Mouse (Mus musculus): ENCODE data around the gene Gm14214. TPM values are rescaled to one million over a fixed set of nuclear protein-coding genes. Genes with fewer than 3 reads are reported as not detected.

Gm14214 gene
- total and polyA plus RNA-seq, 3 experiments = 0.17 TPM; not detected in 2

DNA sequence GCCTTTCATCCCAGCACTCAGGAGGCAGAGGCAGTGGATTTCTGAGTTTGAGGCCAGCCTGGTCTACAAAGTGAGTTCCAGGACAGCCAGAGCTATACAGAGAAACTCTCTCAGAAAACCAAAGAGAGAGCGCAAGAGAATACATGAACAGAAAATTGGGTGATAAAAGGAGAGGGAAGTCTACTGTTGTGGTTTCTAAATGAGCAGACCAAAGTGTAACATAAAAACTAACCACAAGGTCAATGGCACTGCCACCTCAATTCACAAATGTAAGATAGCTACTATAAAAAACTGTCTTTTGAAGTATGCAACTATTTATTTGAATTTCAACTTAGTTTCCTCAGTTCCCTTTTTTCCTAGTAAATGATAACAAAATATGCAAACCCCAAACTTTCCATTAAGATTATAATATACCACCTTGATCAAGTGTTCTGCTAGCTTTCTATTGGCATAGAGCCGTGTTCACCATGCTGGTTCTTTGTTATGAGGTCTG is 15.7 kb downstream of the Gm14214 start (continued):
- TF ChIP-seq USF1 (IDR thresholded peaks at IDR 0.05; ENCODE audit: low read depth, low read length) = no peak
- no peak for TF ChIP-seq TBP (IDR thresholded peaks at IDR 0.05; ENCODE audit: low read depth, low read length)
- TF ChIP-seq UBTF (IDR thresholded peaks at IDR 0.05; ENCODE audit: borderline replicate concordance, insufficient read depth, low read depth, low read length) = no peak

DNA sequence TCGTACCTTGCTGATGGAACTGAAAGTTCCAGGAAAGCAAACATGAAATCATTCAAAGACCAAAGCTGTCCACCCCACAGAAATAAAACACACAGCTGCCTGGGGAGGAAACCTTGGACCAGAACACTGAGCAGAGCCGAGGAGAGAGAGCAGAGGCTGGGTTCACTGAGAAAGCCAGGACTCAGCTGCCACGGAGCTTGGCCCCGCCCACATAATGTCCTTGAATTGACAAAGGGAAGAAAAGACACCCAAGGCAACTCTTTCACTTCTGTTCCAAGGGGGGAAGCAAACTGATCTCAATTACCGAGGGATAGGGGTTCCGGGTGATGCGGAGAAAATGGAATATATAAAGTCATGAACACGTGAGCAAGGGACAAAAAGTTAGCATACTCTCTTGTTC is 17.9 kb downstream of the Gm14214 start:
- Histone ChIP-seq H3K9ac (ENCODE audit: control insufficient read depth, low read depth, low read length, poor library complexity, severe bottlenecking) (no peak overlapping the region), H3K27me3 (ENCODE audit: control insufficient read depth in 1 of 2, insufficient read depth in 2 of 2, low read length in 2 of 2) (no peaks in the 10 kb centered on the region), H3K79me2 (ENCODE audit: control insufficient read depth, insufficient read depth, low read length, poor library complexity) (no peaks in the 10 kb centered on the region), H3K4me3 (ENCODE audit: control insufficient read depth in 1 of 2, insufficient read depth in 1 of 2, low read depth in 2 of 2, low read length in 2 of 2) (peak overlapping the region; percentile 20 to 58; a peak in 3 of 4 replicates), H3K27ac (ENCODE audit: control insufficient read depth, low read depth, low read length) (no peak overlapping the region), H3K4me1 (ENCODE audit: control insufficient read depth in 1 of 2, insufficient read depth in 2 of 2, low read length in 2 of 2) (peaks cover 0 to 4% of the 10 kb centered on the region in 2 experiments; a peak in 3 of 4 replicates), H3K9me3 (replicated peaks; ENCODE audit: insufficient read depth, low read length) (no peaks in the 10 kb centered on the region), H3K36me3 (ENCODE audit: control insufficient read depth in 1 of 2, insufficient read depth in 2 of 2, low read length in 2 of 2) (0 out of 4 replicates have a peak, but pooled peaks cover 0 to 2% of the 10 kb centered on the region in 2 experiments)
- TF ChIP-seq GATA1 (IDR thresholded peaks at IDR 0.05; ENCODE audit: low read depth, low read length) = no peak
- TF ChIP-seq RAD21 (IDR thresholded peaks at IDR 0.05; ENCODE audit: low read depth, low read length) = no peak
- DNase-seq (ENCODE audit: low read depth, low spot score) = peak; percentile 27

DNA sequence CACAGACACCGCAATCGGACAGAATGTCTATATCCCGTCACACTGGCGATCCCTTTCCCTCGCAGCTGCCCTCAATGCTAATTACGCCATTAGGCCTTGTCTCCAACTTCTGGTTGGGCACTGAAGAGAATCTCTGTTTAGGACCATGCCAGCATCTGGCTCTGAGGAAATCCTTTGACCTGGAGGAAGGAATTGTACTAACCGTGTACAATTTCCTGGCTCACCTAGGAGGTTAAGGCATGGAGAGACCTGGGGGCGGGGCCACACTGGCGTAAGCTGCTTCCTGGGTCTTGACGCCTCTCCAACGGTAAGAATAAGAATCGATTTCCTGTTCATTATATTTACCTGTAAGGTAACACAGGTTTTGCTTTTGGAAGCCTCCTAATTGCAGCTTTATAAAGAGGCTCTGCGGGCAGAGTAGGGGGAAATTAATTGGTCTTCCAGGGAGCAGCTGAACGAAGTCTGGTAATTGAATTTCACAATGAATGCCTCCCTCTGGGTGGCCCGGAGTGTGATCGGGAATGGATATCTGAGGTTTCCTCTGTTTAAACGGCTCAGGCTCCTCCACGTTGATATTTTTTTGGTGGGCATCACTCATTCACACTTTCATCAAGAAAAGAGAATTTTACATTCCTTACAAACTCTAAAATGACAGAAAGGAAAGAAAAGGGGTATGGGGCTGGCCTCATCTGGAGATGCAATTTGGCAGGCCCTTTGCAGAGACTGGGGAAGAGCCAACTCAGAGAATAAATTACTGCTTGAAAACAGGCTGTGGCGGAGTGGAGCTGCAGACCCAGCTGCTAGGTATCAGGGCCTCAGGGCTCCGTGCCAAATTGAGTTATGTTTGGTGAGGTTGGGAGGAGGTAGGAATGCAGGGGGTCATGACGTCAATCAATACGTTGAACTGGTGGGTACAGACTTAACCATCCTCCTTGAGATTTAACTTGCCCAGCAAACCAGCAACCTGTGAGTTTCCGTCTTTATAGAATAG is 20.5 kb downstream of the Gm14214 start:
- no peaks in the 10 kb centered on the region for H3K9me3 ChIP-seq (replicated peaks; ENCODE audit: insufficient read depth, low read length)
- TF ChIP-seq ZMIZ1 (IDR thresholded peaks at IDR 0.05; ENCODE audit: low read depth, low read length) = no peak
- TF ChIP-seq SIN3A (IDR thresholded peaks at IDR 0.05; ENCODE audit: low read length) = no peak
- TF ChIP-seq ZKSCAN1 (IDR thresholded peaks at IDR 0.05; ENCODE audit: low read depth, low read length) = no peak
- no peak for TF ChIP-seq RAD21 (IDR thresholded peaks at IDR 0.05; ENCODE audit: low read depth, low read length)
- no peak for TF ChIP-seq RCOR1 (IDR thresholded peaks at IDR 0.05; ENCODE audit: low read depth, low read length)
- no peak for TF ChIP-seq MEF2A (IDR thresholded peaks at IDR 0.05; ENCODE audit: extremely low read depth, insufficient replicate concordance, low read depth, low read length, poor library complexity, severe bottlenecking)
- TF ChIP-seq GATA1 (IDR thresholded peaks at IDR 0.05; ENCODE audit: low read depth, low read length) = no peak
- TF ChIP-seq POLR2AphosphoS5 (IDR thresholded peaks at IDR 0.05; ENCODE audit: borderline replicate concordance, low read depth, low read length) = no peak
- no peak for TF ChIP-seq NELFE (IDR thresholded peaks at IDR 0.05; ENCODE audit: low read depth, low read length)
- no peak for TF ChIP-seq CHD2 (IDR thresholded peaks at IDR 0.05; ENCODE audit: low read length)
- TF ChIP-seq GABPA (IDR thresholded peaks at IDR 0.05; ENCODE audit: low read depth, low read length) = no peak
- no peak for TF ChIP-seq TAL1 (IDR thresholded peaks at IDR 0.05; ENCODE audit: low read length)
- no peak for TF ChIP-seq USF2 (IDR thresholded peaks at IDR 0.05; ENCODE audit: borderline replicate concordance in 1 of 2, insufficient read depth in 1 of 2, low read depth in 1 of 2, low read length in 2 of 2)
- no peak for TF ChIP-seq POLR2AphosphoS2 (IDR thresholded peaks at IDR 0.05; ENCODE audit: low read length)
- no peak for TF ChIP-seq JUND (IDR thresholded peaks at IDR 0.05; ENCODE audit: low read depth, low read length)
- no peak for TF ChIP-seq NRF1 (IDR thresholded peaks at IDR 0.05; ENCODE audit: insufficient read depth, low read depth, low read length, poor library complexity, severe bottlenecking)
- no peak for TF ChIP-seq BHLHE40 (IDR thresholded peaks at IDR 0.05; ENCODE audit: borderline replicate concordance, low read depth, low read length)
- no peak for TF ChIP-seq MAFK (IDR thresholded peaks at IDR 0.05; ENCODE audit: borderline replicate concordance, low read depth, low read length)
- TF ChIP-seq ZNF384 (IDR thresholded peaks at IDR 0.05; ENCODE audit: low read depth, low read length) = no peak
- TF ChIP-seq TCF12 (IDR thresholded peaks at IDR 0.05; ENCODE audit: low read depth, low read length) = no peak
- H3K36me3 ChIP-seq (ENCODE audit: control insufficient read depth in 1 of 2, insufficient read depth in 2 of 2, low read length in 2 of 2) = no peaks in the 10 kb centered on the region
- H3K4me3 ChIP-seq (ENCODE audit: control insufficient read depth in 1 of 2, insufficient read depth in 1 of 2, low read depth in 2 of 2, low read length in 2 of 2) = no peak overlapping the region
- H3K79me2 ChIP-seq (ENCODE audit: control insufficient read depth, insufficient read depth, low read length, poor library complexity) = no peaks in the 10 kb centered on the region
- no peak for DNase-seq (ENCODE audit: low read depth, low spot score)
- no peak overlapping the region for H3K27ac ChIP-seq (ENCODE audit: control insufficient read depth, low read depth, low read length)
- H3K4me1 ChIP-seq (ENCODE audit: control insufficient read depth in 1 of 2, insufficient read depth in 2 of 2, low read length in 2 of 2) = peaks cover 0 to 1% of the 10 kb centered on the region in 2 experiments; a peak in 2 of 4 replicates
- H3K9ac ChIP-seq (ENCODE audit: control insufficient read depth, low read depth, low read length, poor library complexity, severe bottlenecking) = no peak overlapping the region
- H3K27me3 ChIP-seq (ENCODE audit: control insufficient read depth in 1 of 2, insufficient read depth in 2 of 2, low read length in 2 of 2) = peaks cover 2% of the 10 kb centered on the region in 2 experiments
